Mouse (Mus musculus) forebrain, postnatal 0 days (tissue): ENCODE data around the gene Kcnab3. TPM values are rescaled to one million over a fixed set of nuclear protein-coding genes. Genes with fewer than 3 reads are reported as not detected.

Source experiments
- ATAC-seq: fragments of 200-750 bp; cut with Nextera tagmentation; 2 replicates; pipeline ENCODE4 v1.8.0; 2017; ENCODE audit warnings: mild to moderate bottlenecking, moderate library complexity
- DNase-seq: peaks from one replicate; pipeline ENCODE4 v3.0.0-alpha.2; 2015
- H3K27ac ChIP-seq: fragments of 300-500 bp; sonication (generic); 2 replicates; pipeline ENCODE4 v1.5.1; 2014; ENCODE audit warnings: low read depth, mild to moderate bottlenecking, antibody characterized with exemption, low read length, moderate library complexity, mixed read lengths
- H3K27me3 ChIP-seq: fragments of 300-500 bp; sonication (generic); 2 replicates; pipeline ENCODE4 v1.6.1; 2014; ENCODE audit warnings: mild to moderate bottlenecking, low read length, mixed read lengths; ENCODE audit not compliant: insufficient read depth
- H3K36me3 ChIP-seq: fragments of 300-500 bp; sonication (generic); 2 replicates; pipeline ENCODE4 v1.6.1; 2014; ENCODE audit warnings: mild to moderate bottlenecking, moderate library complexity; ENCODE audit not compliant: insufficient read depth
- H3K4me1 ChIP-seq: fragments of 300-500 bp; sonication (generic); 2 replicates; pipeline ENCODE4 v1.6.1; 2014; ENCODE audit warnings: antibody characterized with exemption; ENCODE audit not compliant: insufficient read depth
- H3K4me2 ChIP-seq: fragments of 300-500 bp; sonication (generic); 2 replicates; pipeline ENCODE4 v1.6.1; 2014; ENCODE audit warnings: low read depth, mild to moderate bottlenecking, moderate library complexity
- H3K4me3 ChIP-seq: fragments of 300-500 bp; sonication (generic); 2 replicates; pipeline ENCODE4 v1.5.1; 2014; ENCODE audit warnings: low read depth, low read length, mixed read lengths
- H3K9ac ChIP-seq: fragments of 300-500 bp; sonication (generic); 2 replicates; pipeline ENCODE4 v1.6.1; 2014; ENCODE audit warnings: mild to moderate bottlenecking
- H3K9me3 ChIP-seq: fragments of 300-500 bp; sonication (generic); 2 replicates; pipeline ENCODE4 v1.6.1; 2016; ENCODE audit warnings: low read length
- CTCF ChIP-seq: sonication (generic); IDR thresholded peaks from 2 replicates; pipeline ENCODE4 v1.5.1; 2016; ENCODE audit warnings: antibody characterized with exemption, control low read depth, low read depth
- WGBS: fragments of 180-500 bp; shearing (Covaris S2); extraction: QIAGEN DNeasy Blood & Tissue Kit; methylation state at CpG from one replicate; pipeline ENCODE4 v1.1.7; 2014; 5-methylcytosine and 5-hydroxymethylcytosine counted together
- polyA plus RNA-seq: library from polyadenylated mRNA; unstranded; fragments of >200 nt; fragmentation: Nextera tagmentation; extraction: Ambion mirVana; gene quantifications from 2 replicates; pipeline ENCODE4 v1.2.1, GENCODE M21; 2015
- total RNA-seq: library from RNA; depleted of rRNA; stranded (reverse); fragments of >200 nt; gene quantifications from 2 replicates; pipeline ENCODE4 v1.2.3, GENCODE M21; 2014

The Kcnab3 gene
- total and polyA plus RNA-seq, 2 experiments from 2014 or later: 4.2 to 5.5 TPM

DNA sequence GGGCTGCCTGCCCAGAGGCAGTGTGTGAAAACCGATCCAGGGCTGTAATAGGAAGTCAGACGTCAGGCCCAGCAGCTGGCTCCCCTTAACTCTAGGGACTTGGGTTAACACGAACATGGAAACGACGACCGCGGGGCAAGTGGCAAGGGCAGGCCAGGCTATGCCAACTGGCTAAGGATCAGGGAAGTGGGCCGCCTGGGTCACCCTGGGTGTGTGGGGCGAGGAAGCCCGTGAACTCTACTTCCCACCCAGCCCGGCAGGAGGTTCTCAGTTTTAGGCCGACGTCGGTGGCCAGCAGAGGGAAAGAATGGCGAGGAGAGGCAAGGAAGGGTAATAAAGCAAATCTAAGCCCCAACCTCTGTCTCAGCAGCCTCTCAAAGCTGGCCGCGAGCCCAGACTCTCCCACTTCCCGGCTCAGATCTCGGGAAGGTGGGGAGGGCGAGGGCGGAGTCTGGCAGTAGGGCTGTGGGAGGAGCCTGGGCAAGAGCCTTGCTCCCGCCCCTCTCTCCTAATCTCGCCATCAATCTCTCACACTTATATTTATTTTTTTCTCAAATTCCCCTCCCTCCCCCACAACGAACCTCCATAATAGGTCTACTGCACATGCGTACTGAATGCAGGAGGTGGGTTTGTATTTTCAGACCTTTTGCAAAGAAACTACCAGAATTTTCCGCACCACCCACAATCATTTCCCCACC lies 40.2 kb downstream of the Kcnab3 start:
- H3K27ac ChIP-seq: peak overlapping the region; percentile 100
- peak overlapping the region; percentile 94 for H3K4me2 ChIP-seq
- TF ChIP-seq CTCF: peak; percentile 44; the same call in 1 of the 2 replicates
- peak overlapping the region; percentile 88 for H3K4me3 ChIP-seq
- H3K36me3 ChIP-seq: peaks cover 30% of the 10 kb centered on the region
- H3K9me3 ChIP-seq: no peaks in the 10 kb centered on the region
- no peaks in the 10 kb centered on the region for H3K27me3 ChIP-seq
- H3K4me1 ChIP-seq: peaks cover 27% of the 10 kb centered on the region
- peak; percentile 97 for DNase-seq
- ATAC-seq: peak; percentile 86
- WGBS: 2% methylated on average over 26 of the region's 26 CpGs
- H3K9ac ChIP-seq: peak overlapping the region; percentile 100

DNA sequence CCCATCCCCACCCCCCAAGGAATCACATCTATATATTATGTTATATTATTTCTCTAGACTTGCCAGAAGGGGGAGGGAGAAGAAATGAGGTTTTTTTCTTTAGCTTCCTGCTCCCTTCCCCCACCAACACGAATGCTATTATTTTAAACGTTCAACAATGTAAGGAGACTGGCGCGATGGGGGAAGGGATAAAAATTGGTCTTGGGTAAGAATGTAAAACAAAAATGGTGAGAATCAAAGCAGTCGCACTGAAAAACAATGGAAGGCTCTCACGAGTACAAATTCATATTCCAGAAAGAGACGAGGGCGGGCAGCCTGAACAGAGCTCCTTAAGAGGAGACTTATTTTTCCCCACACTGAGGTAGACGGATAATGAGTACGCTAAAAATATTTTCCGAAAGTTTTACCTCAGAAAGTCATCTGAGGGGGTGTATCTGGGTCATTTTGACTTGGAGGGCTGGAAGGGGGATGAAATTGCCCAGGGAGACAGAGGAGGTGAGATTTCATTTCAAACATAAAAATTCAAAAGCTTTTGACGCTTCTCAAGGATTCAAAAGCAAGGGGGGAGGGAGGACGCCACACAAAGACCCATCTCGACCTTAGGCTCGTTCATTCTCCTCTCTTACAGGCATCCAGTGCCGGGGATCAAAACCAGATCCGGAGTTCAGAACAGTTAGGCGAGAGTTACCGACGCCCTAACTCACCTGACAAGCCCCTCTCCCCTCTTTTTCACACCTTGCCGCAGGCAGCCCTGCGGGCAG lies 41.0 kb downstream of the Kcnab3 start:
- H3K4me2 ChIP-seq: peak overlapping the region; percentile 94
- H3K4me1 ChIP-seq: peaks cover 34% of the 10 kb centered on the region
- peak; percentile 35 for DNase-seq
- no peak for ATAC-seq
- no peaks in the 10 kb centered on the region for H3K9me3 ChIP-seq
- peak overlapping the region; percentile 100 for H3K27ac ChIP-seq
- under 1% methylated on average over 22 of the region's 22 CpGs for WGBS
- peak overlapping the region; percentile 100 for H3K9ac ChIP-seq
- no peak for TF ChIP-seq CTCF
- H3K36me3 ChIP-seq: peaks cover 22% of the 10 kb centered on the region
- H3K4me3 ChIP-seq: peak overlapping the region; percentile 88
- no peaks in the 10 kb centered on the region for H3K27me3 ChIP-seq

DNA sequence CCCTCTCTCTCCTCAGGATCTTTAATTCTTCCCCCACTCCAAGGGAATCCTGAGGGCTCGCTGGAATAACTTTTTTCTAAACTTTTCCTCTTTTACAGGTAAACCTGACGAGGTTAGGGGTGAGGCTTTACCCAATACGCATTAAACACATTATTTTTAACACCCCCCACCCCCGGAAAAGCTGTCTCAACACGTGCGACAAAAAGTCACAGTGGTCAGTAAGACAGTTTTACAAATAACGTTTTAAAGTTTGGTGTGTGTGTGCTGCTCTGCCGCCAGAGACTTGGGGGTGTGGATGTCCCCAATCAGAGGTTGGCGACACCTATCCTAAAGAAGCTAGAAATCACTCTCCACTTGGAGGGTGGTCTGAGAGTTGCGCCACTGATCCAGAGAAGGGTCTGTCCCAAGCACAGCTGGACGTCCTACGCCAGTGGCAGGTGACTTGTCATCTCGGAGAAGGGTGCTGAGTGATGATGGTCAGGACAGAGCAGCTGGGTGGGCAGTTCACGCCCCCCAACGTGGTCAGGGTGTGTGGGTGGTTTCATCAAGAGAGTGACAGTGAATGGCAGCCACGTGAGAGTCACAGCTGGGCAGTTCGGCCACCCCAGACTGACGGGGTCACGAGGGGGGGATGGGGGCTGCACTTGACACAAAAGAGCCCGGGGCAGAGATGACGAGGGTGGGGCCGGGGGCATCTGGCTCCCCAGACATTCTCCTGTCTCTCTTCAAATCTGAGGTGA lies 41.7 kb downstream of the Kcnab3 start:
- Histone ChIP-seq H3K9me3 (no peaks in the 10 kb centered on the region), H3K4me1 (peaks cover 40% of the 10 kb centered on the region), H3K36me3 (peaks cover 17% of the 10 kb centered on the region), H3K27me3 (no peaks in the 10 kb centered on the region), H3K4me2 (peak overlapping the region; percentile 94), H3K4me3 (peak overlapping the region; percentile 88), H3K27ac (peak overlapping the region; percentile 100), H3K9ac (peak overlapping the region; percentile 100)
- no peak for DNase-seq
- no peak for TF ChIP-seq CTCF
- WGBS: 2% methylated on average over 22 of the region's 22 CpGs
- ATAC-seq: no peak

DNA sequence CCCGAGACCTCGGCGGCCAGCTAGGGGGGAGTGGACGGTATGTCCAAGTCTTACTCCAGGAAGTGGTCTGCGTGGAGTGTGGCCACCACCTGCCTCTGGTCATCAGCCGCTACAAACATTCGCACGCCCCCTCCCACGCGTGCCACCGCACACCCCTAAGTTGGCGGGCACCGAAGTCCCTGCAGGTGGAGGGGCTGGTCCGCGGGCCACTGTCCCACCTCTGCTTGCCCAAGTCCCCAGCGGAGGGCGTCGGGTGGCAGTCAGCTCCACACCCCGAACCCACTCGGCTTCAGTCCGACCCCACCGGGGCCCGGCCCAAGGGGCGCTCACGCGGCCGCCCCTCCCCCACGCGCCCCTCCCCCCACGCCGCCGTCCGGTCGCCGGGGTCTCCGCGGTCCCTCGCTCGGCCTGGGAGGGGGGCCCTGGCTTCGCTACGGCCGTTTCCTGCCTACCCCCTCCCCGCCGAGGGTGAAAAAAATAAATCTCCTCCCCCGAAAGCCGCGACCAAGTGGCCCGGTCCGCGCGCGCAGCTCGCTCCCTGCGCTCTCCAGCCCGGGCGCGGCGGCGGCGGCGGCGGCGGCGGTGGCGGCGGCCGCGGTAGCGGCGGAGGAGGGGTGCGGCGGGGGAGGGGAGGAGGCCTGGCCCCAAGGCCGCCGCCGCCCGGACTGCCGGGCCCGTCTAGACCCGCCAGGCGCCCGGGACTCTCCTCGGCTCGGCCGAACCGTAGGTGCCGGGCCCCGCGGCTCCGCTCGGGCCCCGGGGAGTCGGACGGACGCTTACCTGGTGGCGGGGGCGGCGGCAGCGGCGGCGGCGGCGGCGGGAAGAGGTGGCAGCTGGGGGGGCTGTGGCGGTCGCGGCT lies 42.5 kb downstream of the Kcnab3 start:
- Histone ChIP-seq H3K9ac (peak overlapping the region; percentile 100), H3K27ac (peak overlapping the region; percentile 100), H3K27me3 (no peaks in the 10 kb centered on the region), H3K9me3 (no peaks in the 10 kb centered on the region), H3K36me3 (peaks cover 13% of the 10 kb centered on the region), H3K4me3 (peak overlapping the region; percentile 88), H3K4me1 (peaks cover 40% of the 10 kb centered on the region), H3K4me2 (peak overlapping the region; percentile 94)
- WGBS: under 1% methylated on average over 40 of the region's 106 CpGs
- ATAC-seq (no peak), DNase-seq (peak; percentile 32)
- TF ChIP-seq CTCF: no peak

DNA sequence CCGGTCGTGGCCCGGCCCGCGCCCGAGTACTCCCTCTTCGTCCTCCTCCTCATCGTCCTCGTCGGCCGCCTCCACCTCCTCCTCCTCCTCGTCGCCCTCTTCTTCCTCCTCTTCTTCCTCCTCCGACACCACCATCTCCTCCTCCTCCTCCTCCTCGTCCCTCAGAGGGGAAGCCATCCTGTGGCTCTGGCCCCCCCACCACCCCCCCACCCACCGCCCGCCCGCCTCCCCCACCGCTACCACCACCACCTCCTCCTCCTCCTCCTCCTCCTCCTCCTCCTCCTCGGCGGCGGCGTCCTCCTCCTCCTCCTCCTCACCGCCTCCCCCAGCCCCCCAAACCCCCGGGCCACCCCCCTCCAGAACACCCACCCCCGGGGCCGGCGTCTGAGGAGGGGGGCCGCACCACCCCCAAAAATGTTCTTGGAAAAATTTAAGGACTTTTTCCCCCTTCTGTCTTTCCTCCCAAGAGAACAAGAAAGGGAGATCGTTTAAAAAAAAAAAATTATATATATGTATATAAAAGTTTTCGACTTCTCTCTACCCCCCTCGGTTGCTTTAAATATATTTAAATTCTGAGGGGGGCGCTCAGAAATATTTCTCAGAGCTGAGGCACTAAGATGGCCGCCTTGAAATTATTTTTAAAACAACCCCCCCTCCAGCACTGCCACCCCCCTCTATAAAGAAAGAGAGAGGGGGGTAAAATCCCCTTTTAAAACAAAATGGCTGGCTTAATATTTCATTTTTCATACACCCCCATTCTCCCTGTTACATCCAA lies 43.3 kb downstream of the Kcnab3 start, which contains the start of gene Chd3:
Gene Chd3, minus strand, starts transcription at position 192 of the 775 bp plus-strand sequence.
- peaks cover 5% of the 10 kb centered on the region; the same call in 1 of the 2 replicates for H3K36me3 ChIP-seq
- H3K27ac ChIP-seq: peak within 1 kb of the TSS; percentile 100
- no peak for TF ChIP-seq CTCF
- no peaks in the 10 kb centered on the region for H3K27me3 ChIP-seq
- peak within 1 kb of the TSS; percentile 100 for H3K9ac ChIP-seq
- under 1% methylated on average over 22 of the region's 34 CpGs for WGBS
- H3K9me3 ChIP-seq: no peaks in the 10 kb centered on the region
- H3K4me2 ChIP-seq: peak within 1 kb of the TSS; percentile 94
- DNase-seq (no peak), ATAC-seq (no peak)
- peak within 1 kb of the TSS; percentile 88 for H3K4me3 ChIP-seq
- H3K4me1 ChIP-seq: peaks cover 36% of the 10 kb centered on the region
